In the genomic region with DNA sequence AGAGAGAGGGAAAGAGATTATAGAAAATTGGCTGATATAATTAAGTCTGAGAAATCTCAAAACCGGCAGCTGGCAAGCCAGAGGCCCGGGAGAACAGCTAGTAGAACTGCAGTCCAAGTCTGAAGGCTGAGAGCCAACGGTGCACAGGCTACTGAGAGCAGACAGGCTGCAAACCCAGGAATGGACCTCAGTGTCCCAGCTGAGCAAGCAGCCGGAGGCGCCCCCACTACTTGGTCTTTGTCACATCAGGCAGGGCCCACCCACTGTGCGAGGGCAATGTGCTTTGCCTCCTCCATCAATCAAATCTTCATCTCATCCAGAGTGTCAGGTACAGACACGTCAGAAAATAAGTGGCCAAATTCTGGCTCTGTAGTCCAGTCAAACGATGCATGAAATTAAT, we compare ENCODE assay signal across 18 mouse cellular contexts. TPM values are rescaled to one million over a fixed set of nuclear protein-coding genes. Genes with fewer than 3 reads are reported as not detected.
DNase-seq lines count a peak whose midpoint lies in the region; ATAC-seq and TF ChIP-seq lines count a peak whose summit lies in the region.
"Had no signal": no experiment of that assay in that cellular context is flagged by ENCODE, and none has a peak within 500 bp of the region (broad histone marks: within the 10 kb centered on the region; RNA-seq: fewer than 3 reads in every experiment).

No protein-coding gene starts in this region.

- no peaks in the 10 kb centered on the region for H3K4me1 ChIP-seq in heart, adult 2 months (ENCODE audit: control insufficient read depth, insufficient read depth, low read length)
- H3K4me1 ChIP-seq in heart, embryonic 11.5 days (ENCODE audit: control insufficient read depth, insufficient read depth, low read length) = no peaks in the 10 kb centered on the region
- H3K4me1 ChIP-seq: embryonic facial prominence, embryonic 10.5 days; lung, embryonic 15.5 days; neural tube, embryonic 12.5 days had no signal

- POLR2A ChIA-PET in Patski (lab: Charles Lee) = no interaction called here

- DNase-seq in cerebellum, postnatal 10 days = peak; percentile 82 to 88
- no peak for DNase-seq in cerebellum, adult 18-20 months
- peak; percentile 29 to 31 for DNase-seq in heart, adult 2 months
- DNase-seq in Patski (ENCODE audit: low read depth, low spot score) = no peak
- DNase-seq in heart, postnatal 25 days (ENCODE audit: low spot score) = peak; percentile 6
- DNase-seq in frontal cortex, adult 2 months (ENCODE audit: extremely low spot score in 1 of 2, low spot score in 1 of 2) = no peak
- DNase-seq: cerebellum, postnatal 36 days; kidney, postnatal 14 days; thymus, postnatal 4 days had no signal

- TF ChIP-seq POLR2A in heart, adult 2 months (IDR thresholded peaks at IDR 0.05; ENCODE audit: insufficient read depth, low read depth, low read length) = no peak

- H3K9me3 ChIP-seq in heart, embryonic 11.5 days (replicated peaks; ENCODE audit: control insufficient read depth, low read length) = no peaks in the 10 kb centered on the region
- H3K9me3 ChIP-seq: embryonic facial prominence, embryonic 10.5 days; lung, embryonic 15.5 days; neural tube, embryonic 12.5 days had no signal

- no peak overlapping the region for H3K4me3 ChIP-seq in heart, adult 2 months
- H3K4me3 ChIP-seq in heart, embryonic 11.5 days (ENCODE audit: low read depth, low read length) = no peak overlapping the region
- H3K4me3 ChIP-seq: embryonic facial prominence, embryonic 10.5 days; erythroblast, embryonic 14.5 days; lung, embryonic 15.5 days; neural tube, embryonic 12.5 days had no signal

- 61% methylated on average over 8 of the region's 8 CpGs for WGBS in heart, adult 2 months
- 73% methylated on average over 8 of the region's 8 CpGs for WGBS in heart, embryonic 11.5 days (ENCODE audit: insufficient replicate concordance)

- no peaks in the 10 kb centered on the region for H3K27me3 ChIP-seq in heart, adult 2 months (ENCODE audit: control insufficient read depth, insufficient read depth, low read length)
- no peaks in the 10 kb centered on the region for H3K27me3 ChIP-seq in heart, embryonic 11.5 days (ENCODE audit: control insufficient read depth, insufficient read depth, low read length)
- H3K27me3 ChIP-seq in Patski = no peaks in the 10 kb centered on the region
- H3K27me3 ChIP-seq: lung, embryonic 15.5 days; neural tube, embryonic 12.5 days had no signal

- CTCF ChIA-PET in Patski (lab: Charles Lee) = no interaction called here

- H3K27ac ChIP-seq in heart, adult 2 months = no peak overlapping the region
- H3K27ac ChIP-seq in heart, embryonic 11.5 days (ENCODE audit: low read depth, low read length) = no peak overlapping the region
- H3K27ac ChIP-seq: embryonic facial prominence, embryonic 10.5 days; lung, embryonic 15.5 days; neural tube, embryonic 12.5 days had no signal

- TF ChIP-seq CTCF in heart, adult 2 months (IDR thresholded peaks at IDR 0.05) = no peak
- no peak for TF ChIP-seq CTCF in Patski (IDR thresholded peaks at IDR 0.05)

- no peak for ATAC-seq in heart, embryonic 11.5 days (replicated peaks; ENCODE audit: insufficient number of reproducible peaks, low FRiP score, low TSS enrichment)
- ATAC-seq in Patski = peak; percentile 13
- no peak for ATAC-seq in CD4-positive, CD25-positive, alpha-beta regulatory T cell, adult 4 months
- ATAC-seq: intestine, postnatal 0 days; midbrain, embryonic 16.5 days had no signal

- H3K36me3 ChIP-seq in heart, adult 2 months (ENCODE audit: control insufficient read depth, insufficient read depth, low read length) = no peaks in the 10 kb centered on the region
- no peaks in the 10 kb centered on the region for H3K36me3 ChIP-seq in heart, embryonic 11.5 days (ENCODE audit: control insufficient read depth, insufficient read depth, low read length)
- H3K36me3 ChIP-seq: embryonic facial prominence, embryonic 10.5 days; lung, embryonic 15.5 days; neural tube, embryonic 12.5 days had no signal

- no peak overlapping the region for H3K4me2 ChIP-seq in heart, embryonic 11.5 days
- H3K4me2 ChIP-seq: liver, embryonic 11.5 days; lung, embryonic 15.5 days; neural tube, embryonic 12.5 days had no signal

- no peak overlapping the region for H3K9ac ChIP-seq in heart, adult 2 months (ENCODE audit: low read depth, low read length)
- H3K9ac ChIP-seq in heart, embryonic 11.5 days (ENCODE audit: low read depth, low read length) = no peak overlapping the region
- H3K9ac ChIP-seq: lung, embryonic 15.5 days; neural tube, embryonic 12.5 days had no signal

- intact Hi-C loops in heart, adult 2 months (cut with DNase I) = no loop called here
- intact Hi-C loops in heart, postnatal 25 days (cut with DNase I) = no loop called here

- TF ChIP-seq EP300 in heart, adult 2 months (IDR thresholded peaks at IDR 0.05; ENCODE audit: insufficient read depth, low read depth, low read length) = no peak

- in situ Hi-C loops in Patski (cut with MboI; ENCODE audit: low pct_unique_long_range_greater_than_20kb) = no loop called here

- no peaks in the 10 kb centered on the region for H3K79me2 ChIP-seq in heart, adult 2 months (replicated peaks; ENCODE audit: control insufficient read depth, insufficient read depth, low read length)

RNA-seq across cellular contexts. Expression of a gene that starts 34.6 kb away (rescaled TPM):
- total RNA-seq in heart, adult 2 months (2021) = 10 to 100 TPM; 92.3 to 100.0 TPM
- polyA plus RNA-seq in heart, adult 2 months (2012; rRNA removed) = 115 and 189 TPM in 2 replicates
- polyA plus RNA-seq in heart, embryonic 11.5 days (2014; fragmentation: Nextera tagmentation; extraction: Ambion mirVana) = 146 and 150 TPM in 2 replicates
- polyA plus RNA-seq in Patski (2021) = 91.7 TPM
- total RNA-seq in heart, postnatal 25 days (2021) = 100 to 1,000 TPM in 1 of 2 experiments, 10 to 100 TPM in 1; 97.7 to 102 TPM
- polyA plus RNA-seq in CD4-positive, CD25-positive, alpha-beta regulatory T cell, adult 4 months (2017; shearing (Covaris generic)) = 100 to 1,000 TPM; 104 to 116 TPM
- polyA plus RNA-seq in frontal cortex, adult 2 months (2012; rRNA removed) = 69.5 and 75.7 TPM in 2 replicates

Comparison
In these comparisons a context has a peak if more than half of its experiments do, and no peak if none do; other contexts are left out.
1. DNase-seq: peak in cerebellum, postnatal 10 days (2 of 2), heart, adult 2 months (2 of 2) and heart, postnatal 25 days (single experiment); none in cerebellum, adult 18-20 months (0 of 2), Patski (single experiment) and frontal cortex, adult 2 months (0 of 2).